Mouse (Mus musculus) lung, postnatal 0 days (tissue): ENCODE data around the gene Dbi. TPM values are rescaled to one million over a fixed set of nuclear protein-coding genes. Genes with fewer than 3 reads are reported as not detected.

ENCODE experiments used
- ATAC-seq: fragments of 200-750 bp; cut with Nextera tagmentation; 2 replicates; pipeline ENCODE4 v1.8.0; 2017; ENCODE audit warnings: moderate library complexity
- DNase-seq: peaks from one replicate; pipeline ENCODE4 v3.0.0-alpha.2; 2016; ENCODE audit warnings: low spot score
- H3K27ac ChIP-seq: fragments of 300-500 bp; sonication (generic); 2 replicates; pipeline ENCODE4 v1.5.1; 2014; ENCODE audit warnings: antibody characterized with exemption, mild to moderate bottlenecking, low read length, mixed read lengths
- H3K27me3 ChIP-seq: fragments of 300-500 bp; sonication (generic); replicated peaks from 2 replicates; pipeline ENCODE4 v1.6.1; 2014; ENCODE audit warnings: low read length, mixed read lengths; ENCODE audit not compliant: insufficient read depth
- H3K36me3 ChIP-seq: fragments of 300-500 bp; sonication (generic); 2 replicates; pipeline ENCODE4 v1.6.1; 2014; ENCODE audit warnings: low read length, mixed read lengths; ENCODE audit not compliant: insufficient read depth
- H3K4me1 ChIP-seq: fragments of 300-500 bp; sonication (generic); 2 replicates; pipeline ENCODE4 v1.6.1; 2014; ENCODE audit warnings: antibody characterized with exemption, low read depth, low read length, mixed read lengths; ENCODE audit not compliant: insufficient read depth
- H3K4me2 ChIP-seq: fragments of 300-500 bp; sonication (generic); replicated peaks from 2 replicates; pipeline ENCODE4 v1.6.1; 2014; ENCODE audit warnings: low read depth, mild to moderate bottlenecking, low read length, moderate library complexity, mixed read lengths
- H3K4me3 ChIP-seq: fragments of 300-500 bp; sonication (generic); 2 replicates; pipeline ENCODE4 v1.5.1; 2014; ENCODE audit warnings: low read depth, low read length
- H3K9ac ChIP-seq: fragments of 300-500 bp; sonication (generic); replicated peaks from 2 replicates; pipeline ENCODE4 v1.6.1; 2014; ENCODE audit warnings: low read depth, mild to moderate bottlenecking
- H3K9me3 ChIP-seq: fragments of 300-500 bp; sonication (generic); 2 replicates; pipeline ENCODE4 v1.6.1; 2016; ENCODE audit warnings: low read length, mixed read lengths
- CTCF ChIP-seq: IDR thresholded peaks from 2 replicates; pipeline ENCODE4 v1.5.1; 2016; ENCODE audit warnings: antibody characterized with exemption, mild to moderate bottlenecking
- EP300 ChIP-seq: IDR thresholded peaks from 2 replicates; pipeline ENCODE4 v1.6.1; 2016; ENCODE audit warnings: antibody characterized with exemption, mild to moderate bottlenecking, control low read depth
- WGBS: fragments of 180-500 bp; shearing (Covaris S2); extraction: QIAGEN DNeasy Blood & Tissue Kit; methylation state at CpG from one replicate; pipeline ENCODE4 v1.1.7; 2014; 5-methylcytosine and 5-hydroxymethylcytosine counted together
- polyA plus RNA-seq: library from polyadenylated mRNA; unstranded; fragments of >200 nt; fragmentation: Nextera tagmentation; extraction: Ambion mirVana; gene quantifications from 2 replicates; pipeline ENCODE4 v1.2.1, GENCODE M21; 2015

The Dbi gene
- polyA plus RNA-seq = 646 and 687 TPM in 2 replicates

DNA sequence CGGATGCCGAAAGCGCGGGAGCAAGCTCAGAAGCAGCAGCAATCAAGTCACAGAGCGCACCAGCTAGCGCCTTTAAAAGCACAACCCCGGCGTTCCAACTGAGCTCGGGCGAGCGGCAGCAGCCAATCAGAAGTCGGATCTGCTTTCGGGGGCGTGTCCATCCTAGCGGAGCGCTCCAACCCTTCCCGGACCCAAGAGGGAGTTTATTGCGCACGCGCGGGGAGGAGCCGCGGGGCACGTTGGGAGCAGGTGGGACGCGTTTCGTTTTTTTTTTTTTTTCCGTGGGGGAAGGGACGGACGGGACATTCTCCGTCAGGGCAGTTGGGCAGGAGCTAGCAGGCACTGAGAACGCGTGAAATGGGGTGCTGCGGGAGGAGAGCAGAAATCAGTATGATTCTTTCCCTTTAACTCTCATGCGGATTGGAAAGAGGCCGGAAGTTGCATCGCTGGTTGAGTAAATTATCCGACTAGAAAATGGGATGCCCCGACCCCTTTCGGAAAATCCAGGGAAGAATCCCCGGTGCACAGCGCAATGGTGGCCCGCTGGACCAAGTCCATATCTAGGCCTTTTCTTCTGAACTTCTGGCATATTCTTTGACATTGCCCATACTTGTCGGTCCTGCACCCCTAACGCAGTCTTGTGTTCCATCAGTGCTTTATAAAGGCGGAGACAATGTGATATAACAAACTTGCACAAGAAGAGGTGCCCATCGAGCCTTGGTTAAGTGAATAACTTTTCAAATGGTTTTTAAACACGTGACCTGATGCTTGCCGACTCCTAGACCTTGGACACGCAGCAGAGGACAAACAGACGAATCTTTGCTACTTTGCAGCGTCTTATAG lies at the start of gene Dbi, which contains the start of gene 3110009E18Rik:
Dbi (minus strand) TSS at position 110 of the 843 bp plus-strand sequence.
3110009E18Rik (plus strand) TSS at position 219 of the 843 bp plus-strand sequence.
- H3K9ac ChIP-seq = peak within 1 kb of the TSS; percentile 39
- H3K9me3 ChIP-seq = no peaks in the 10 kb centered on the region
- H3K4me3 ChIP-seq = peak within 1 kb of the TSS; percentile 51
- under 1% methylated on average over 50 of the region's 52 CpGs for WGBS
- H3K4me1 ChIP-seq = peaks cover 13% of the 10 kb centered on the region; the same call in 1 of the 2 replicates
- H3K36me3 ChIP-seq = peaks cover 3% of the 10 kb centered on the region; the same call in 1 of the 2 replicates
- H3K27ac ChIP-seq = peak within 1 kb of the TSS; percentile 91
- H3K27me3 ChIP-seq = no peaks in the 10 kb centered on the region
- TF ChIP-seq CTCF = peak; percentile 44
- peak; percentile 47; the same call in 1 of the 2 replicates for TF ChIP-seq EP300
- peak within 1 kb of the TSS; percentile 71 for H3K4me2 ChIP-seq
- DNase-seq = peak; percentile 99
- peak; percentile 96 for ATAC-seq

DNA sequence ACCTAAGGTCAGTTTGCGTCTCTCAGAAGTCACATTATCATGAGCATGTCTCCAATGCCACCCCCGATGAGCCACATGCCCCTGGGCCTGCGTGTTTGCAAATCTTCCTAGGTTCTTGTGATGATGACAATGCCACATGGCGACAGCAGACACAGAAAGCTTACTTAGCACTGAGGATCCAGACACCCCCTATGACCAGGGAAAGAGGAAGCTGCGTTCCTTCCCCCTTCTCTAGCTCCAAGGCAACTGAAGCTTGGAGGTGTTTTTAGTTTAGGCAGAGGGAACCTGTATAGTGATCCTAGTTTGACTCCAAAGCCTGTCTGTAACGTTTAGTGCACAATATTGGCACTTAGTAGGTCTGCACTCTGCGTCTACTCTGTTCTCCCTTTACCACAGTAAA lies 49.4 kb upstream of the Dbi start:
- TF ChIP-seq CTCF = no peak
- TF ChIP-seq EP300 = no peak
- ATAC-seq (no peak), DNase-seq (no peak)
- no peak overlapping the region for H3K4me3 ChIP-seq
- no peak overlapping the region for H3K4me2 ChIP-seq
- H3K9ac ChIP-seq = no peak overlapping the region
- WGBS = 82% methylated on average over 7 of the region's 7 CpGs
- no peaks in the 10 kb centered on the region for H3K9me3 ChIP-seq
- H3K36me3 ChIP-seq = no peaks in the 10 kb centered on the region
- H3K27me3 ChIP-seq = no peaks in the 10 kb centered on the region
- H3K4me1 ChIP-seq = no peaks in the 10 kb centered on the region
- H3K27ac ChIP-seq = no peak overlapping the region

DNA sequence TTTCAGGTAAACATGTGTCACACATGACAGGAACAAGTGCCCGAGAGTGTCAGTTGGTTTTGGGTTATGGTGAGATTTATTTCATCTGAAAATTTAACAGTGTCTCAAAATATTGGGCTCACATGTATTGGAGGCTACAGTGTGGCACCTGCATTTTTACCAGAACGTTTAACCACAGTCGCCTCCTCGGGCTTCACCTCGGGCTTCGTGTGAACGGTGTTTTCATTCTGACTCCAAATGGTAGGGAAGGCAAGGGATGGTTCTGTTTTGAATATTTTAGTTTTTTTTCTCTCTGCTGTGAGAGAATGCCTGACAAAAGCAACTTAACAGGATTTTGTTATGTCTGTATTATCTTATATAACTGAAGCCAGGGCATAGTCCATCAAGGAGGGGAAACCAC lies 47.8 kb upstream of the Dbi start:
- Histone ChIP-seq H3K27ac (no peak overlapping the region), H3K4me3 (no peak overlapping the region), H3K9me3 (no peaks in the 10 kb centered on the region), H3K4me1 (no peaks in the 10 kb centered on the region), H3K9ac (no peak overlapping the region), H3K4me2 (no peak overlapping the region), H3K27me3 (no peaks in the 10 kb centered on the region), H3K36me3 (no peaks in the 10 kb centered on the region)
- no peak for ATAC-seq
- DNase-seq = no peak
- WGBS = 86% methylated on average over 7 of the region's 7 CpGs
- TF ChIP-seq EP300 (no peak), CTCF (no peak)

DNA sequence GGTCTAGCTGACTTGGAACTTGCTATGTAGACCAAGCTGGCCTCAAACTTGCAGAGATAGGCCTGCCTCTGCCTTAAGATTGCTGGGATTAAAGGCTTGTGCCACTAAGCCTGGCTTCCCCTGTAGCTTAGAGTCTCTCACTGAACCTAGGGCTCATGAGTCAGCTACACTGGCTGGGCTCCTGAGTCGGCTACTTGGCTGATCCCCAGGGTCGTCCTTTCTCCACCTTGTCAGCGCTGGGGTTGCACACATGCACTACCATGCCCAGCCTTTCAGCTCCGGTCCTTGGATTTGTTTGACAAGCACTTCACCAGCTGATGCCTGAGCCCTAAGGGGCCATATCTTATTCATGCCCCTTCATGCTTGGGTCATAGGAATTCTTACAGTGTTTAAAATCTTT lies 47.1 kb upstream of the Dbi start:
- H3K4me3 ChIP-seq = no peak overlapping the region
- ATAC-seq = 0 out of 2 replicates have a peak, but pooled peaks have one; percentile 5
- no peak for DNase-seq
- no peak overlapping the region for H3K9ac ChIP-seq
- H3K36me3 ChIP-seq = no peaks in the 10 kb centered on the region
- H3K27me3 ChIP-seq = no peaks in the 10 kb centered on the region
- H3K9me3 ChIP-seq = no peaks in the 10 kb centered on the region
- no peak overlapping the region for H3K27ac ChIP-seq
- 48% methylated on average over 4 of the region's 4 CpGs for WGBS
- no peaks in the 10 kb centered on the region for H3K4me1 ChIP-seq
- TF ChIP-seq CTCF (no peak), EP300 (no peak)
- no peak overlapping the region for H3K4me2 ChIP-seq

DNA sequence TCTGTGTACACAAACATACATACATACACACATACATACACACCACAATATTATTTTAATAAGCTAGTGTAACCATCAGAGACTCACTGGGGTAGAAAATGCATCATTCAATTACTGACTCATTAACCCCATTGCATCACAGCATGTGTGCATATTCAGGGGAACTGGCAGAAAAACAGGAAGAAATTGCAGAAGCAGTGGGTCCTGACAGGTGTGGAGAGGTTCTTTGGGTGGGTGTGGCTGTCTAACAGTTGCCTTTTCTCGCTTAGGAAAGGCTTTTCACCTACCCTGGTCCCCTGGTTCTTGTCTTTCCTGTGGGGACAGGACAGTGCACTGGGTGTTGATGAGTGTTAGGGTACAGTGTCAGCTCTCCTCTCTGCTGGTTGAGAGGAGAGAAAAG lies 41.7 kb upstream of the Dbi start:
- ATAC-seq = no peak
- H3K9me3 ChIP-seq = no peaks in the 10 kb centered on the region
- H3K27me3 ChIP-seq = no peaks in the 10 kb centered on the region
- H3K4me3 ChIP-seq = no peak overlapping the region
- no peak overlapping the region for H3K4me2 ChIP-seq
- no peaks in the 10 kb centered on the region for H3K36me3 ChIP-seq
- TF ChIP-seq EP300 = no peak
- TF ChIP-seq CTCF = no peak
- WGBS = 50% methylated on average over 1 of the region's 1 CpGs
- H3K27ac ChIP-seq = no peak overlapping the region
- DNase-seq = no peak
- H3K9ac ChIP-seq = no peak overlapping the region
- no peaks in the 10 kb centered on the region for H3K4me1 ChIP-seq

DNA sequence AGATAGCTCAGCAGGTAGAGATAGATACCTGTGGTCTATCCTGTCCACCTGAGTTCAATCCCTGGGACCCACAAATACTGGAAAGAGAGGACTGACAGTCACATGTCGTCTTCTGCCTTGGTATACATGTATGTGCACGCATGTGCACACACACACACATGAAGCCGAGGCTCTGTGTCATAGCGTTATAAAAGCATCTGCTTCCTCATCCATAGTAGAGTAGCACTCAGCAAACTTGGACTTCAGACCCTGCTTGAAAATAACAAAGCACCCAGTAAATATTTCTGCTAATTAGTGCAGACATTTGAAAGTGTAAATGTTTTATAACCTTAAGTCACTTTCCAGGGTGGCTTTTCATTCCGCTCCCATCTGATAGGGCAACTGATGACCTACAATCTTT lies 40.6 kb upstream of the Dbi start:
- no peak overlapping the region for H3K9ac ChIP-seq
- H3K4me1 ChIP-seq = no peaks in the 10 kb centered on the region
- H3K4me2 ChIP-seq = no peak overlapping the region
- no peaks in the 10 kb centered on the region for H3K9me3 ChIP-seq
- TF ChIP-seq EP300 = no peak
- H3K36me3 ChIP-seq = no peaks in the 10 kb centered on the region
- no peaks in the 10 kb centered on the region for H3K27me3 ChIP-seq
- DNase-seq = no peak
- WGBS = 91% methylated on average over 5 of the region's 5 CpGs
- no peak overlapping the region for H3K4me3 ChIP-seq
- no peak for ATAC-seq
- no peak overlapping the region for H3K27ac ChIP-seq
